Mouse (Mus musculus): ENCODE data around the gene Tlcd1.

DNA sequence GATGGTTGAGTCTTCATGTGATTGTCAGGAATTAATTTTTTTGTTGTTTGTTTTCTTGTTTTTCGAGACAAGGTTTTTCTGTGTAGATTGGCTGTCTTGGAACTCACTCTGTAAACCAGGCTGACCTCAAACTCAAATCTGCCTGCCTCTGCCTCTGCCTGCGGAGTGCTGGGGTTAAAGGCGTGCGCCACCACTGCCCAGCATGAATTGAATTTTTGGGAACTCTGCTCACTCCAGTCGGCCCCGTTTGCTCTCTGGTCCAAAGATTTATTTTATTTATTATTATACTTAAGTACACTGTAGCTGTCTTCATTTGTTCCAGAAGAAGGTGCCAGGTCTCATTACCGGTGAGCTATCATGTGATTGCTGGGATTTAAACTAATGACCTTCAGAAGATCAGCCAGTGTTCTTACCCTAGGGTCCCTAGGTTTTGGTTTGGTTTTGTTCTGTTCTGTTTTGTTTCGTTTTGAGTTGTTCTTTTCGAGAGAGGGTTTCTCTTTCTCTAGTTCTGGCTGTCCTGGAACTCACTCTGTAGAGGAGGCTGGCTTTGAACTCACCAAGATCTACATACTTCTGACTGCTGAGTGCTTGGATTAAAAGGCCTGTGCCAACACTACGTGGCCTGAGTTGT lies 7.5 kb downstream of the Tlcd1 start:
- TF ChIP-seq POLR2A (IDR thresholded peaks at IDR 0.05; ENCODE audit: insufficient read length, low read depth) (no peak), USF1 (IDR thresholded peaks at IDR 0.05; ENCODE audit: low read depth) (no peak), POLR2AphosphoS2 (IDR thresholded peaks at IDR 0.05; ENCODE audit: insufficient read length, low read depth) (no peak), E2F4 (IDR thresholded peaks at IDR 0.05; ENCODE audit: insufficient read depth) (no peak), TCF12 (IDR thresholded peaks at IDR 0.05; ENCODE audit: insufficient read depth, poor library complexity, severe bottlenecking) (no peak), MAX (IDR thresholded peaks at IDR 0.05; ENCODE audit: low read depth) (no peak), CEBPB (IDR thresholded peaks at IDR 0.05; ENCODE audit: insufficient read depth, poor library complexity, severe bottlenecking) (no peak), MYOD1 (IDR thresholded peaks at IDR 0.05; ENCODE audit: control insufficient read depth in 1 of 3, insufficient read length in 2 of 3, low read depth in 2 of 3) (no peak), MYOG (IDR thresholded peaks at IDR 0.05; ENCODE audit: control insufficient read depth in 1 of 3, insufficient read depth in 1 of 3, insufficient read length in 2 of 3, low read depth in 2 of 3) (no peak), REST (IDR thresholded peaks at IDR 0.05; ENCODE audit: insufficient read depth, insufficient read length) (no peak), TCF3 (IDR thresholded peaks at IDR 0.05; ENCODE audit: insufficient read length, low read depth) (no peak), SRF (IDR thresholded peaks at IDR 0.05; ENCODE audit: control insufficient read depth, insufficient read length, low read depth) (no peak)
